Mouse (Mus musculus) neural tube, embryonic 14.5 days (tissue): ENCODE measurements around the gene Poln. TPM values are rescaled to one million over a fixed set of nuclear protein-coding genes. Genes with fewer than 3 reads are reported as not detected.

Experiments used
- ATAC-seq: fragments of 200-750 bp; cut with Nextera tagmentation; 2 replicates; pipeline ENCODE4 v1.8.0; 2017; ENCODE audit warnings: low read depth, mild to moderate bottlenecking, moderate TSS enrichment, moderate library complexity
- H3K27ac ChIP-seq: fragments of 300-500 bp; sonication (generic); 2 replicates; pipeline ENCODE4 v1.5.1; 2014; ENCODE audit warnings: low read depth, mild to moderate bottlenecking, control low read depth, low read length, moderate library complexity, mixed read lengths
- H3K27me3 ChIP-seq: fragments of 300-500 bp; sonication (generic); 2 replicates; pipeline ENCODE4 v1.6.1; 2014; ENCODE audit warnings: low read length; ENCODE audit not compliant: control insufficient read depth, insufficient read depth
- H3K36me3 ChIP-seq: fragments of 300-500 bp; sonication (generic); 2 replicates; pipeline ENCODE4 v1.6.1; 2014; ENCODE audit warnings: low read length, mixed read lengths; ENCODE audit not compliant: control insufficient read depth, insufficient read depth
- H3K4me1 ChIP-seq: fragments of 300-500 bp; sonication (generic); 2 replicates; pipeline ENCODE4 v1.6.1; 2014; ENCODE audit warnings: low read length; ENCODE audit not compliant: control insufficient read depth, insufficient read depth
- H3K4me2 ChIP-seq: fragments of 300-500 bp; sonication (generic); 2 replicates; pipeline ENCODE4 v1.6.1; 2014; ENCODE audit warnings: mild to moderate bottlenecking, low read depth, low read length, control low read depth
- H3K4me3 ChIP-seq: fragments of 300-500 bp; sonication (generic); 2 replicates; pipeline ENCODE4 v1.5.1; 2014; ENCODE audit warnings: low read depth, low read length, control low read depth, mixed read lengths
- H3K9ac ChIP-seq: fragments of 300-500 bp; sonication (generic); replicated peaks from 2 replicates; pipeline ENCODE4 v1.6.1; 2014; ENCODE audit warnings: low read depth, mild to moderate bottlenecking, control low read depth, low read length, mixed read lengths
- H3K9me3 ChIP-seq: fragments of 300-500 bp; sonication (generic); 2 replicates; pipeline ENCODE4 v1.6.1; 2016; ENCODE audit warnings: low read length; ENCODE audit not compliant: control insufficient read depth
- WGBS: fragments of 180-500 bp; shearing (Covaris S2); extraction: QIAGEN DNeasy Blood & Tissue Kit; methylation state at CpG from one replicate; pipeline ENCODE4 v1.1.7; 2014; 5-methylcytosine and 5-hydroxymethylcytosine counted together
- polyA plus RNA-seq: library from polyadenylated mRNA; unstranded; fragments of >200 nt; fragmentation: Nextera tagmentation; extraction: Ambion mirVana; gene quantifications from 2 replicates; pipeline ENCODE4 v1.2.1, GENCODE M21; 2014

The Poln gene
- polyA plus RNA-seq, 1 experiment from 2014 or later: 0.74 TPM

- 87% methylated on average over 4 of the region's 4 CpGs for WGBS
- H3K4me1 ChIP-seq: 0 out of 2 replicates have a peak, but pooled peaks cover 3% of the 10 kb centered on the region
- H3K9me3 ChIP-seq: no peaks in the 10 kb centered on the region
- no peak for ATAC-seq
- H3K4me3 ChIP-seq: no peak overlapping the region
- H3K4me2 ChIP-seq: no peak overlapping the region
- no peak overlapping the region for H3K27ac ChIP-seq
- H3K36me3 ChIP-seq: peaks cover 3% of the 10 kb centered on the region; the same call in 1 of the 2 replicates
- H3K27me3 ChIP-seq: no peaks in the 10 kb centered on the region
- H3K9ac ChIP-seq: no peak overlapping the region
Observed at GRCm38 (mm10) chr5:34006832-34007231, 162.4 kb downstream of the Poln start.

GRCm38 (mm10) chr5:34004618-34005017 lies 164.6 kb downstream of the Poln start:
- ATAC-seq: no peak
- Histone ChIP-seq H3K9ac (no peak overlapping the region), H3K27ac (no peak overlapping the region), H3K4me1 (peaks cover 8% of the 10 kb centered on the region), H3K36me3 (peaks cover 15% of the 10 kb centered on the region), H3K27me3 (no peaks in the 10 kb centered on the region), H3K4me3 (no peak overlapping the region), H3K4me2 (no peak overlapping the region), H3K9me3 (no peaks in the 10 kb centered on the region)
- 92% methylated on average over 5 of the region's 5 CpGs for WGBS

GRCm38 (mm10) chr5:34002636-34003035 lies 166.6 kb downstream of the Poln start:
- Histone ChIP-seq H3K4me2 (no peak overlapping the region), H3K27me3 (no peaks in the 10 kb centered on the region), H3K36me3 (peaks cover 15% of the 10 kb centered on the region), H3K27ac (no peak overlapping the region), H3K9ac (no peak overlapping the region), H3K4me1 (peaks cover 28% of the 10 kb centered on the region), H3K4me3 (no peak overlapping the region), H3K9me3 (no peaks in the 10 kb centered on the region)
- no peak for ATAC-seq
- WGBS: 90% methylated on average over 4 of the region's 4 CpGs

- 100% methylated on average over 1 of the region's 1 CpGs for WGBS
- H3K36me3 ChIP-seq: peaks cover 15% of the 10 kb centered on the region
- no peak overlapping the region for H3K27ac ChIP-seq
- no peak for ATAC-seq
- H3K4me2 ChIP-seq: no peak overlapping the region
- H3K27me3 ChIP-seq: no peaks in the 10 kb centered on the region
- H3K9me3 ChIP-seq: no peaks in the 10 kb centered on the region
- H3K9ac ChIP-seq: no peak overlapping the region
- peaks cover 29% of the 10 kb centered on the region for H3K4me1 ChIP-seq
- H3K4me3 ChIP-seq: no peak overlapping the region
Observed at GRCm38 (mm10) chr5:34001401-34001800, 167.8 kb downstream of the Poln start.

DNA sequence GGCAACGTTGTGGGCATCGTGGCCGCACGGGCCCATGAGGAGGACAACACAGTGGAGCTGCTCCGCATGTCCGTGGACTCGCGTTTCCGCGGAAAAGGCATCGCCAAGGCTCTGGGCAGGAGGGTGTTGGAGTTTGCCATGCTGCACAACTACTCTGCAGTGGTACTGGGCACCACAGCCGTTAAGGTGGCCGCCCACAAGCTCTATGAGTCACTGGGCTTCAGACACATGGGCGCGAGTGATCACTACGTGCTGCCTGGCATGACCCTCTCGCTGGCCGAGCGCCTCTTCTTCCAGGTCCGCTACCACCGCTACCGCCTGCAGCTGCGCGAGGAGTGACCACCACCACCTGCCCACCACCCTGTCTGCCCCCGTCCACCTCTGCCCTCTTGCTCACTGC lies 168.4 kb downstream of the Poln start:
- Histone ChIP-seq H3K4me3 (no peak overlapping the region), H3K27ac (no peak overlapping the region), H3K4me1 (peaks cover 29% of the 10 kb centered on the region), H3K36me3 (peaks cover 15% of the 10 kb centered on the region), H3K9me3 (no peaks in the 10 kb centered on the region), H3K27me3 (no peaks in the 10 kb centered on the region), H3K4me2 (no peak overlapping the region), H3K9ac (no peak overlapping the region)
- WGBS: 95% methylated on average over 25 of the region's 25 CpGs
- ATAC-seq: no peak

- H3K9ac ChIP-seq: no peak overlapping the region
- no peak overlapping the region for H3K4me3 ChIP-seq
- H3K36me3 ChIP-seq: peaks cover 15% of the 10 kb centered on the region
Observed at GRCm38 (mm10) chr5:33999466-34000090, 169.7 kb downstream of the Poln start.

DNA sequence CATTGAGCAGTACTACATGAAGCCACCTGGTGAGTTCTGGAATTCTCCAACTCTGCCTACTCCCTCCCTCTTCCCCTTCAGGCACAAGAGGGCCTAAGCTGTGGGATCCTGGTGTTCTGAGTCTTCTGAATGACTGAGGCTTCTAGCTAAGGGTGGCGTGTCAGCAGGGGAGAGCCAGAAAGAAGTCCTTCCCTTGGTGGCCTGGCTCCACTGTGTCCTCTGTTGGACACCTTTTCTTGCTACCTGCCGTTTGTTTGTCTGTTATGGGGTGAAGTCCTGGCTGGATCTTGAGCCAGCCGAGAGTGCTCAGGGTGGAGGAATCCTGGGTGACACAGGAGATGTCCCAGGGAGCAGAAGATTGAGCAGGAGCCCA lies 170.8 kb downstream of the Poln start:
- ATAC-seq: no peak
- no peaks in the 10 kb centered on the region for H3K9me3 ChIP-seq
- peaks cover 33% of the 10 kb centered on the region for H3K4me1 ChIP-seq
- peak overlapping the region; percentile 50 for H3K4me2 ChIP-seq
- no peak overlapping the region for H3K27ac ChIP-seq
- peak overlapping the region; percentile 95 for H3K4me3 ChIP-seq
- WGBS: 92% methylated on average over 3 of the region's 3 CpGs
- peaks cover 15% of the 10 kb centered on the region for H3K36me3 ChIP-seq
- H3K27me3 ChIP-seq: no peaks in the 10 kb centered on the region
- no peak overlapping the region for H3K9ac ChIP-seq

More at GRCm38 (mm10) chr5:33999466-34000090, 169.7 kb downstream of the Poln start:
- Histone ChIP-seq H3K27me3 (no peaks in the 10 kb centered on the region), H3K9me3 (no peaks in the 10 kb centered on the region), H3K4me2 (peak overlapping the region; percentile 50; the same call in 1 of the 2 replicates), H3K27ac (no peak overlapping the region), H3K4me1 (peaks cover 35% of the 10 kb centered on the region)
- 72% methylated on average over 6 of the region's 6 CpGs for WGBS
- no peak for ATAC-seq

GRCm38 (mm10) chr5:33997829-33998504 lies 171.3 kb downstream of the Poln start:
- peaks cover 32% of the 10 kb centered on the region for H3K4me1 ChIP-seq

DNA sequence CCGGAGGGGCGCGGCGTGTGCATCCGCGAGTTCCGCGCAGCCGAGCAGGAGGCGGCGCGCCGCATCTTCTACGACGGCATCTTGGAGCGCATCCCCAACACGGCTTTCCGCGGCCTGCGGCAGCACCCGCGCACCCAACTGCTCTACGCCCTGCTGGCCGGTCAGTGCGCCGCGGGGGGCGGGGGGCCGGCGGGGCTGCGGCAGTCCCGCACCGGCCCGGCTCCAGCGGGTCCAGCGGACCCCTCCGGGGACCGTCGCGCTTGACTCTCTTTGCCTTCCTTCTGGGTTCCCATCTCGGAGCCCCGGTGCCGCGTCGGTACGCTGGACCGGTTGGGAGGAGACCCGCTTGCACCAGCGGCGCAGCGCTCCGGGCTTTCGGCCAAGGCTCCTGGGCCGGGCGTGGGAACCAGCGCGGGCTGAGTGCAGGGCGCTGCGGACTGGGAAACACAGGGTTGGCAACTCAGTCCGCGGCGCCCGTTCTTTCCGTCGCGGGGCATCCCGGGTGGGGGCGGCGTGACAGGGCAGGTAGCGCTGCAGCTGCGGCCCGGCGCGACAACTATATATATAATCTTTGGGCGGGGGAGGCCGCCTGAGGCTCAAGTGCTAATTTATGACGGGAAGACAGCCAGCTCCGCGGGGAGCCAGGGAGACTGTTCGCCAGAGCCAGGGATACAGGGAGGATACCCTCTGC lies 172.1 kb downstream of the Poln start:
- ATAC-seq: peak; percentile 36
- Histone ChIP-seq H3K9me3 (no peaks in the 10 kb centered on the region), H3K36me3 (peaks cover 15% of the 10 kb centered on the region), H3K4me1 (peaks cover 32% of the 10 kb centered on the region), H3K27ac (peak overlapping the region; percentile 98), H3K4me2 (peak overlapping the region; percentile 50), H3K27me3 (no peaks in the 10 kb centered on the region), H3K9ac (peak overlapping the region; percentile 83), H3K4me3 (peak overlapping the region; percentile 95)
- whole genome bisulfite sequencing: under 1% methylated on average over 56 of the region's 80 CpGs

More at GRCm38 (mm10) chr5:33997829-33998504, 171.3 kb downstream of the Poln start:
- peaks cover 15% of the 10 kb centered on the region for H3K36me3 ChIP-seq
- no peaks in the 10 kb centered on the region for H3K27me3 ChIP-seq
- H3K4me2 ChIP-seq: peak overlapping the region; percentile 50
- no peak for ATAC-seq
- H3K4me3 ChIP-seq: peak overlapping the region; percentile 95
- WGBS: 67% methylated on average over 20 of the region's 20 CpGs
- H3K27ac ChIP-seq: peak overlapping the region; percentile 98
- H3K9ac ChIP-seq: peak overlapping the region; percentile 83
- no peaks in the 10 kb centered on the region for H3K9me3 ChIP-seq
